Mouse (Mus musculus) left cerebral cortex, adult 2 months (tissue): Measurements from ENCODE around the gene Secisbp2l. TPM values are rescaled to one million over a fixed set of nuclear protein-coding genes. Genes with fewer than 3 reads are reported as not detected.

Experiments used
- DNase-seq, 2 experiments: peaks; one replicate each; pipeline ENCODE4 v3.0.0; 2021 to 2022; ENCODE audit warnings: low spot score in 2 of 2, mixed read lengths in 1 of 2; ENCODE audit errors: extremely low spot score in 1 of 2
- H3K27ac ChIP-seq: fragments of 200-600 bp; 2 replicates; pipeline ENCODE4 v1.8.1; 2022
- H3K4me3 ChIP-seq: fragments of 200-600 bp; 2 replicates; pipeline ENCODE4 v1.8.1; 2022
- CTCF ChIP-seq: fragments of 200-600 bp; IDR thresholded peaks from 2 replicates; pipeline ENCODE4 v1.8.1; 2022; ENCODE audit warnings: antibody characterized with exemption, mild to moderate bottlenecking, moderate library complexity
- intact Hi-C: fragments of 180-260 bp; cut with DNase I; formaldehyde crosslinking; loops from one replicate; pipeline ENCODE4 v1.15.1; 2025
- total RNA-seq, 2 experiments: library from RNA; stranded (reverse); gene quantifications; 2 replicates each; pipeline ENCODE4 v1.2.3; 2021

Gene Secisbp2l
- total RNA-seq, 2 experiments from 2014 or later: 97.4 to 100 TPM

DNA sequence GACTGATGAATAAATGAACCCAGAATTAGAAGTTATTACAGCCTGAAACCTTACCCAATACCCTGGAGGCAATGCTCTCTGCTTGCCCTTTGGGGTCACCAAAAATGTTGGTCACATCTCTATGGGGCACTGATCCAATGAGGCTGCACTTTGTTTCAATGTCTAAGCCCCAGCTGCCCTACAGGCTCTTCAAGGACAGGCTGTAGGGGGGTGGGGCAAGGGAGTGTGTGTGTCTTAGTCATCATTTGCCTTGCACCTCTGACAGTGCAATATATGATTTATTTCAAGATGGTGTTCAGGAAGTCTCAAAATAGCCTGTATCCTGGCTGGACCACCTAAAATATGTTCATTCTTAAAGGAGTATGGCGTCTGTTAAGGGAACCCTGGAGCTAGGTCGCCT lies 81.1 kb downstream of the Secisbp2l start:
- intact Hi-C loops: no loop called here
- H3K4me3 ChIP-seq: no peak overlapping the region
- H3K27ac ChIP-seq: no peak overlapping the region
- TF ChIP-seq CTCF: no peak
- DNase-seq: no peak

DNA sequence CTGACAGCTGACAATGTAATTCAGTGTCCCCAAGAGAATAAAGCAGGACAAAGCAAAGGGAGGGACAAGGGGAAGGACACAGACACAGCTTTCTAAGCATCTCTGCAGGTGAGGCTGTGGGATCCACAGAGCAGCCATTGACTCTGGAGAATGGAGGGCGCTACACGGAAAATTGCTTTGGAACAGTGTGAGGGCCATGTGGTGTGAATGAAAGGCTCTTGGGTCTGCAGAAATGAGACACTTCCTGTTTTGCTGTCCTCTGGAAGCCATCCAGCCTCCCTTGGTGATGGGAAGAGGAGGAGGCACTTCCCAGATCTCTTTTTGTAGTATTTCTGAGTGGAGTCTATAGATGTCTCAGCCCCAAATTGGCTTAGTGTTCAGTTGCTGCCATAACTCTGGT lies 86.5 kb downstream of the Secisbp2l start:
- TF ChIP-seq CTCF: no peak
- no peak for DNase-seq
- Histone ChIP-seq H3K27ac (no peak overlapping the region), H3K4me3 (no peak overlapping the region)
- intact Hi-C loops: no loop called here

DNA sequence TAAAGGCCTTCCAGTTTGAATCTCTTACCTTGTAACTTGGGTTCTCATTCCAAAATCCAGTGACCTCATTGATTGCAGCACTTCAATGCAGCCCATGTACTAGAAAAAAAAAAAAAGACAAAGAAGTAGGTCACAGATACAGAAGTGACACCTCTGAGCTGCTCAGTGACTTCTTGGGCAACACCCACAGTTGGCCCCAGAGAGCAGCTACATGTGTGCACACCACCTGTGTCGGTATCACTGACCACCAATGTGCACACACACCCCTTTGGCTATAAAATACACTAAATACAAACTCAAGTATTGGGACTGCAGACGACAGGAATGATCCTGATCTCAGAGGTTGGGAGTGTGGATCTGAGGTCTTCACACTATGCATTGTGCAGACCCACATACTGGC lies 87.9 kb downstream of the Secisbp2l start:
- intact Hi-C loops: no loop called here
- Histone ChIP-seq H3K4me3 (no peak overlapping the region), H3K27ac (no peak overlapping the region)
- TF ChIP-seq CTCF: no peak
- DNase-seq: no peak

DNA sequence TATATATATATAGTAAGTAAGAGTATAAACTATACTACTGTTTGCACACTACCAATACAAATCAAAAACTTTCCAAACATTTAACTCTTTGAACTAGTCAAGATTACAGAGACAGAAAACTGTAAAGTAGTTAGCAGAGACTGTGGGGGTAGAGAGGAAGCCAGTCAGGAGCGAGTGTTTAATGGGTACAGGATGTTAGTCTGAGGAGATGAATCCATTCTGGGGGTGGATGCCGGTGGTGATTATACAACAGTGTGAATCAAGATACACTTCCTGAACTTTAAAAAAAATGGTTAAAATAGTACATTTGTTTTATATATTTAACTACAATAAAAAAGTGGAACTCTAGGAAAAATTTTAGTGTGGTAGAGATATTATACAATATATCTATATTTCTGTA lies 90.7 kb downstream of the Secisbp2l start:
- no peak overlapping the region for H3K4me3 ChIP-seq
- no peak overlapping the region for H3K27ac ChIP-seq
- no peak for TF ChIP-seq CTCF
- no peak for DNase-seq
- intact Hi-C loops: no loop called here

Other genes with a start within 250 kb of the Secisbp2l start
- gene Cep152, start 157.8 kb downstream of the Secisbp2l start, total RNA-seq: 1 to 10 TPM; 2.6 TPM
- gene Eid1, start 109.8 kb downstream of the Secisbp2l start, total RNA-seq: 100 to 1,000 TPM; 209 to 229 TPM
- 1 to 10 TPM; 4.6 to 5.5 TPM for gene Shc4, start 58.7 kb downstream of the Secisbp2l start, total RNA-seq
- gene Galk2, start 76.2 kb upstream of the Secisbp2l start, total RNA-seq: 10 to 100 TPM; 23.0 to 27.1 TPM
- gene Cops2, start 76.3 kb upstream of the Secisbp2l start, total RNA-seq: 100 to 1,000 TPM in 1 of 2 experiments, 10 to 100 TPM in 1; 99.4 to 107 TPM